Mouse (Mus musculus): Measurements from ENCODE around the gene Kcnma1. TPM values are rescaled to one million over a fixed set of nuclear protein-coding genes. Genes with fewer than 3 reads are reported as not detected.

The Kcnma1 gene
- 52.5 TPM for polyA plus RNA-seq (2014; fragmentation: Illumina TruSeq; extraction: RNeasy Lipid Tissue Mini Kit (QIAGEN cat#74804); ENCODE audit: low read depth, low replicate concordance)

DNA sequence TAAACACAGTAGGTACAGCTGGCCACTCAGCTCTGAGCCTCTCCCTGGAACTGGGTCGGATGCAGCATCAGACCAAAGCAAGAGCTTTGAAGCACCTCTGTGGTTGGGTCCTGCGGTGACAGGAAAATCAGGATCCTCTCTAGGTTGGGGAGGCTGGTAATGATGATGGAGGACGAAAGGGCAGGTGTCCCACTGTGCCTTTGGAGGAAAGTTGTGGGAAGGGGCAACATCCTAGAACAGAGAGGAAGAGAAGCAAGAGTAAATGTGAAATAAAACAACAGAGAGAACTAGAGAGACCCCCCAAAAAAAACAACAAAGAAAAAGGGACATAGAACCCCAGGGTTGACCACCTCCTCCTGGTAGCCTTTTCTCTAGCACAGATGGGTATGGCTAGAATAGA lies at the start of gene Kcnma1:
Kcnma1 (minus strand) TSS at position 101 of the 400 bp plus-strand sequence.

Other genes with a start within 250 kb of the Kcnma1 start
- 37.9 TPM for gene Dlg5, start 231.4 kb upstream of the Kcnma1 start, polyA plus RNA-seq (2014; fragmentation: Illumina TruSeq; extraction: RNeasy Lipid Tissue Mini Kit (QIAGEN cat#74804); ENCODE audit: low read depth, low replicate concordance)